Mouse (Mus musculus) v-Abl transformed pro-B cells (cell line): ENCODE measurements at regions not wholly inside any gene's neighbourhood (a gene's known extent, or its start where the extent isn't known, plus 50 kb on each side); places are given as distances from the start of the nearest gene placed in this dataset.

Source experiments
- in situ Hi-C, 2 experiments: fragments of 400-800 bp; cut with MboI; formaldehyde crosslinking; loops; one replicate each; pipeline ENCODE4 v1.15.1; 2025; ENCODE audit not compliant: unreplicated experiment in 2 of 2

DNA sequence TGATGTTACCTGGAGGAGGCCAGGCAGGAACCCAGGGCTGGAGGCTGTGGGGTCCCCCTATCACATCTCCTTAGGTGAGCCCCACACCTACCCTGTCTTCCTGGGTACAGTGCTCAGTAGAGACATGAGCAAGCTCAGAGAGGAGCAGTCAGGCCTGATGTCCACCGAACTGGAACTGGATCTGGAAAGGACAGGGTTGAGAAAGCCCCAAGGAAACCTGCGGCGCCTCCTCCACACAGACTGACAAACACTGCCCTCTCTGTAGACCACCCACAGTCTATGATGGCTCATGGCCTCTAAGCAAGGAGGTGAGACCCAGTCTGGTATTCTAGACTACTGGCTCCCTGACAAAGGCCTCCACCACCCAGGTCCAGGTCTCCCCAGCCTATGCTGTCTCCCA, 52.9 kb upstream of the Zmiz1 start:
- in situ Hi-C loops = no loop called here

DNA sequence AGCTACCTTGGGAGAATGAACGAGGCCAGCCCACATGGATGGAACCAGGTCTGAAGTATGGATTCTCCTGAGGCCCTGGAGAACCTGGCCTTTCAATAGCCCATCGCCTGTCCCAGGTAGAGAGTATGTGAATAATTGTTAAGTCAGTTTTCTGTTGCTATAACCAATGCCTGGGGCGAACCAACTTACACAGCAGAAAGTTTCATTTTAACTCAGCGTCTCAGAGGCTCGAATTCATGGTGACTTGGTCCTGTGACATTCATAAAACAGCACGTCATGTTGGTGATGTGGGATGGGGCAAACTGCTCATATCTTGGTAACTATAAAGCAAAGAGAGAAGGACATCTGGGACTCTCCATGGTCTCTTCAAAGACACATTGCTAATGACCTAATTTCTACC, 52.4 kb upstream of the Zmiz1 start:
- in situ Hi-C loops = no loop called here

DNA sequence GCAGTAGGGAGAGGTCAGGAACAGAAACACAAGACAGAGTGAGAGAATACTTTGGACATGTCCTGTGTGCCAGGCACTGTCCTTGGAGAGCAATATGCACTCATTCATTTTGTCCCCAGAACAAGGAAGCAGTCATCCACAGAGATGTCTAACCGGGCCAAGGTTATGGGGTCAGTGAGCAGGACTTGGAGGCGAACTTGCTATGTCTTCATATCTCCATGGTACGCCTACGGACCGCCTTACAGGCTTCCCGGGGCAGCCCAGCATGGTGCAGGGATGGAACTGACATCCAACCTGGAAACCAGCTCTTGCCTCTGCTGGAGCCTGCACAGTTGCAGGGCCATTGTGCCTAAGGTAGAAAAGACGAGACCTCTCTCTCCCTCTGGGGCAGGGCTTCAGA, 51.9 kb upstream of the Zmiz1 start:
- in situ Hi-C loops = no loop called here
